Mouse (Mus musculus) spleen, adult 2 months (tissue): ENCODE measurements at regions not wholly inside any gene's neighbourhood (a gene's known extent, or its start where the extent isn't known, plus 50 kb on each side); places are given as distances from the start of the nearest gene placed in this dataset.

ENCODE experiments used
- DNase-seq, 2 experiments: peaks; one replicate each; pipeline versions ENCODE4 v3.0.0 to v3.0.0-alpha.2; 2012 to 2021; ENCODE audit warnings: low spot score in 2 of 2, low read depth in 1 of 2
- H3K27ac ChIP-seq: fragments of 200-500 bp; 2 replicates; pipeline ENCODE4 v1.5.1; 2012; ENCODE audit warnings: low read length, inconsistent platforms; ENCODE audit not compliant: insufficient read depth
- H3K27me3 ChIP-seq: fragments of 200-500 bp; 2 replicates; pipeline ENCODE4 v1.6.1; 2012; ENCODE audit warnings: mild to moderate bottlenecking, moderate library complexity, low read length, inconsistent platforms; ENCODE audit not compliant: control insufficient read depth, insufficient read depth
- H3K36me3 ChIP-seq: fragments of 200-500 bp; 2 replicates; pipeline ENCODE4 v1.6.1; 2012; ENCODE audit warnings: mild to moderate bottlenecking, low read length, inconsistent platforms; ENCODE audit not compliant: control insufficient read depth, insufficient read depth
- H3K4me1 ChIP-seq: fragments of 200-500 bp; 2 replicates; pipeline ENCODE4 v1.6.1; 2011; ENCODE audit warnings: inconsistent platforms; ENCODE audit not compliant: control insufficient read depth, insufficient read depth, insufficient read length
- H3K4me3 ChIP-seq: fragments of 200-500 bp; 2 replicates; pipeline ENCODE4 v1.5.1; 2011; ENCODE audit warnings: mild to moderate bottlenecking, inconsistent platforms; ENCODE audit not compliant: insufficient read depth, insufficient read length; ENCODE audit errors: extremely low read depth
- CTCF ChIP-seq: fragments of 200-500 bp; IDR thresholded peaks from 2 replicates; pipeline ENCODE4 v1.5.1; 2011; ENCODE audit warnings: mild to moderate bottlenecking, inconsistent platforms; ENCODE audit not compliant: insufficient read depth, insufficient read length, insufficient replicate concordance; ENCODE audit errors: extremely low read depth
- POLR2A ChIP-seq: fragments of 200-500 bp; IDR thresholded peaks from 2 replicates; pipeline ENCODE4 v1.6.1; 2011; ENCODE audit warnings: low read depth, low read length, inconsistent platforms
- WGBS: fragments of 180-500 bp; shearing (Covaris S2); methylation state at CpG from one replicate; pipeline ENCODE4 v1.1.7; 2018; 5-methylcytosine and 5-hydroxymethylcytosine counted together

GRCm38 (mm10) chr13:44101806-44102205, 317.2 kb downstream of the Cd83 start:
- Histone ChIP-seq H3K27ac (no peak overlapping the region), H3K4me1 (no peaks in the 10 kb centered on the region; the same call in 1 of the 2 replicates), H3K27me3 (no peaks in the 10 kb centered on the region), H3K4me3 (no peak overlapping the region), H3K36me3 (no peaks in the 10 kb centered on the region)
- no peak for DNase-seq
- no peak for TF ChIP-seq POLR2A
- no peak for TF ChIP-seq CTCF
- WGBS = 80% methylated on average over 6 of the region's 6 CpGs

GRCm38 (mm10) chr13:44102257-44102656, 317.7 kb downstream of the Cd83 start:
- Histone ChIP-seq H3K4me3 (no peak overlapping the region), H3K4me1 (no peaks in the 10 kb centered on the region; the same call in 1 of the 2 replicates), H3K36me3 (no peaks in the 10 kb centered on the region), H3K27ac (no peak overlapping the region), H3K27me3 (no peaks in the 10 kb centered on the region)
- TF ChIP-seq CTCF (no peak), POLR2A (no peak)
- DNase-seq = no peak
- 92% methylated on average over 4 of the region's 4 CpGs for WGBS

- no peak for DNase-seq
These were observed 318.8 kb downstream of the Cd83 start for GRCm38 (mm10) chr13:44103340-44103739.

GRCm38 (mm10) chr13:44105161-44105560, 320.6 kb downstream of the Cd83 start:
- Histone ChIP-seq H3K27me3 (no peaks in the 10 kb centered on the region), H3K4me3 (no peak overlapping the region), H3K36me3 (no peaks in the 10 kb centered on the region), H3K4me1 (no peaks in the 10 kb centered on the region; the same call in 1 of the 2 replicates), H3K27ac (no peak overlapping the region)
- TF ChIP-seq CTCF = no peak
- 77% methylated on average over 5 of the region's 5 CpGs for WGBS
- no peak for DNase-seq

More at GRCm38 (mm10) chr13:44103340-44103739, 318.8 kb downstream of the Cd83 start:
- Histone ChIP-seq H3K36me3 (no peaks in the 10 kb centered on the region), H3K4me1 (no peaks in the 10 kb centered on the region; the same call in 1 of the 2 replicates), H3K27me3 (no peaks in the 10 kb centered on the region), H3K27ac (no peak overlapping the region), H3K4me3 (no peak overlapping the region)
- WGBS = 91% methylated on average over 7 of the region's 7 CpGs
- TF ChIP-seq POLR2A (no peak), CTCF (no peak)

GRCm38 (mm10) chr13:44108695-44109094, 324.1 kb downstream of the Cd83 start:
- H3K36me3 ChIP-seq = no peaks in the 10 kb centered on the region
- H3K4me3 ChIP-seq = no peak overlapping the region
- TF ChIP-seq CTCF = no peak
- no peak for TF ChIP-seq POLR2A
- no peak for DNase-seq
- no peaks in the 10 kb centered on the region for H3K27me3 ChIP-seq
- H3K27ac ChIP-seq = no peak overlapping the region
- WGBS = 86% methylated on average over 11 of the region's 11 CpGs
- no peaks in the 10 kb centered on the region; the same call in 1 of the 2 replicates for H3K4me1 ChIP-seq

- no peak for DNase-seq
- WGBS = 88% methylated on average over 5 of the region's 5 CpGs
- H3K27ac ChIP-seq = no peak overlapping the region
- H3K36me3 ChIP-seq = no peaks in the 10 kb centered on the region
- H3K27me3 ChIP-seq = no peaks in the 10 kb centered on the region
- no peaks in the 10 kb centered on the region for H3K4me1 ChIP-seq
- no peak for TF ChIP-seq POLR2A
- TF ChIP-seq CTCF = no peak
- H3K4me3 ChIP-seq = no peak overlapping the region
These were observed 328.5 kb downstream of the Cd83 start for GRCm38 (mm10) chr13:44113043-44113442.

- Histone ChIP-seq H3K27me3 (no peaks in the 10 kb centered on the region), H3K4me3 (no peak overlapping the region), H3K36me3 (no peaks in the 10 kb centered on the region), H3K4me1 (no peaks in the 10 kb centered on the region), H3K27ac (no peak overlapping the region)
- WGBS = 91% methylated on average over 5 of the region's 5 CpGs
- TF ChIP-seq POLR2A = no peak
- TF ChIP-seq CTCF = no peak
- DNase-seq = no peak
These were observed 330.3 kb downstream of the Cd83 start for GRCm38 (mm10) chr13:44114856-44115255.
